8 mouse cellular contexts compared by ENCODE assay signal in genomic region chr16:34469277-34469868, GRCm38 (mm10).
DNase-seq lines count a peak whose midpoint lies in the region; ATAC-seq and TF ChIP-seq lines count a peak whose summit lies in the region.

No protein-coding gene starts in this region.

- TF ChIP-seq EP300 in liver, postnatal 0 days (IDR thresholded peaks at IDR 0.05; ENCODE audit: low read depth): no peak

- TF ChIP-seq POLR2A in brain, embryonic 14.5 days (IDR thresholded peaks at IDR 0.05; ENCODE audit: borderline replicate concordance, extremely low read depth, insufficient read depth, insufficient read length, poor library complexity, severe bottlenecking): no peak

- H3K4me3 ChIP-seq in heart, embryonic 15.5 days: no peak overlapping the region
- H3K4me3 ChIP-seq in neural tube, embryonic 14.5 days (ENCODE audit: low read depth, low read length): no peak overlapping the region
- H3K4me3 ChIP-seq in liver, postnatal 0 days (ENCODE audit: low read depth, low read length): no peak overlapping the region

- H3K36me3 ChIP-seq in heart, embryonic 15.5 days: no peaks in the 10 kb centered on the region
- H3K36me3 ChIP-seq in neural tube, embryonic 14.5 days (ENCODE audit: control insufficient read depth, insufficient read depth, low read length): no peaks in the 10 kb centered on the region
- no peaks in the 10 kb centered on the region for H3K36me3 ChIP-seq in liver, postnatal 0 days (replicated peaks; ENCODE audit: insufficient read depth, low read length)

- WGBS in heart, embryonic 15.5 days: 31% methylated on average over 8 of the region's 8 CpGs
- 15% methylated on average over 8 of the region's 8 CpGs for WGBS in neural tube, embryonic 14.5 days
- WGBS in liver, postnatal 0 days (ENCODE audit: insufficient replicate concordance): 25% methylated on average over 8 of the region's 8 CpGs

- no peaks in the 10 kb centered on the region for H3K27me3 ChIP-seq in heart, embryonic 15.5 days
- H3K27me3 ChIP-seq in neural tube, embryonic 14.5 days (ENCODE audit: control insufficient read depth, insufficient read depth, low read length): no peaks in the 10 kb centered on the region
- no peaks in the 10 kb centered on the region for H3K27me3 ChIP-seq in liver, postnatal 0 days (ENCODE audit: insufficient read depth, low read length)

- DNase-seq in 3T3-L1 (ENCODE audit: low read depth, low spot score): peak; percentile 53
- DNase-seq in brain, embryonic 14.5 days (ENCODE audit: low read depth): peak; percentile 79
- peak; percentile 45 to 78 for DNase-seq in layer of hippocampus, postnatal 14 days (ENCODE audit: low spot score in 2 of 2)
- DNase-seq in gastrocnemius, postnatal 4 days (ENCODE audit: low spot score in 2 of 2): no peak
- no peak for DNase-seq in liver, postnatal 0 days

- H3K4me2 ChIP-seq in heart, embryonic 15.5 days: peak overlapping the region; percentile 39
- H3K4me2 ChIP-seq in neural tube, embryonic 14.5 days (ENCODE audit: low read depth, low read length): peak overlapping the region; percentile 30
- no peak overlapping the region for H3K4me2 ChIP-seq in liver, postnatal 0 days (ENCODE audit: low read depth, low read length)

- no peak overlapping the region for H3K9ac ChIP-seq in heart, embryonic 15.5 days
- H3K9ac ChIP-seq in neural tube, embryonic 14.5 days (replicated peaks; ENCODE audit: low read depth, low read length): no peak overlapping the region
- H3K9ac ChIP-seq in liver, postnatal 0 days (replicated peaks): no peak overlapping the region

- peak overlapping the region; percentile 55 for H3K27ac ChIP-seq in heart, embryonic 15.5 days
- H3K27ac ChIP-seq in neural tube, embryonic 14.5 days (ENCODE audit: low read depth, low read length): peak overlapping the region; percentile 12; the same call in 1 of the 2 replicates
- H3K27ac ChIP-seq in liver, postnatal 0 days (ENCODE audit: low read depth): no peak overlapping the region

- peak; percentile 73 for ATAC-seq in heart, embryonic 15.5 days (replicated peaks; ENCODE audit: insufficient number of reproducible peaks, insufficient read depth, low FRiP score, low read depth)
- peak; percentile 90 for ATAC-seq in neural tube, embryonic 14.5 days (ENCODE audit: low read depth)
- ATAC-seq in liver, postnatal 0 days: no peak
- no peak for ATAC-seq in megakaryocyte-erythroid progenitor cell, adult 5-6 weeks (replicated peaks; ENCODE audit: low FRiP score, low TSS enrichment, poor library complexity, severe bottlenecking)

- H3K9me3 ChIP-seq in heart, embryonic 15.5 days (replicated peaks): no peaks in the 10 kb centered on the region
- no peaks in the 10 kb centered on the region for H3K9me3 ChIP-seq in neural tube, embryonic 14.5 days (ENCODE audit: control insufficient read depth, low read length)
- H3K9me3 ChIP-seq in liver, postnatal 0 days (ENCODE audit: low read length): no peaks in the 10 kb centered on the region

- peaks cover 51% of the 10 kb centered on the region for H3K4me1 ChIP-seq in heart, embryonic 15.5 days (replicated peaks)
- peaks cover 60% of the 10 kb centered on the region for H3K4me1 ChIP-seq in neural tube, embryonic 14.5 days (ENCODE audit: control insufficient read depth, insufficient read depth, low read length)
- H3K4me1 ChIP-seq in liver, postnatal 0 days (ENCODE audit: insufficient read depth): no peaks in the 10 kb centered on the region

- TF ChIP-seq CTCF in brain, embryonic 14.5 days (IDR thresholded peaks at IDR 0.05; ENCODE audit: borderline replicate concordance, extremely low read depth, insufficient read depth, insufficient read length): no peak
- no peak for TF ChIP-seq CTCF in liver, postnatal 0 days (IDR thresholded peaks at IDR 0.05; ENCODE audit: low read depth)

Comparison
In these comparisons a context has a peak if more than half of its experiments do, and no peak if none do; other contexts are left out.
1. DNase-seq: peak in 3T3-L1 (single experiment), brain, embryonic 14.5 days (single experiment) and layer of hippocampus, postnatal 14 days (2 of 2); none in gastrocnemius, postnatal 4 days (0 of 2) and liver, postnatal 0 days (single experiment).
2. ATAC-seq: peak in heart, embryonic 15.5 days (single experiment) and neural tube, embryonic 14.5 days (single experiment); none in liver, postnatal 0 days (single experiment) and megakaryocyte-erythroid progenitor cell, adult 5-6 weeks (single experiment).